Mouse (Mus musculus) kidney, embryonic 14.5 days (tissue): Measurements from ENCODE around the gene Duox1. TPM values are rescaled to one million over a fixed set of nuclear protein-coding genes. Genes with fewer than 3 reads are reported as not detected.
A peak's percentile ranks its signal among the peaks of the same experiment; 100 is the strongest.

Experiments
- ATAC-seq: fragments of 200-750 bp; cut with Nextera tagmentation; 2 replicates; pipeline ENCODE4 v1.8.0; 2017; ENCODE audit warnings: moderate number of reproducible peaks, mild to moderate bottlenecking, moderate TSS enrichment, moderate library complexity; ENCODE audit not compliant: low FRiP score, low TSS enrichment
- H3K27ac ChIP-seq: fragments of 300-500 bp; sonication (generic); 2 replicates; pipeline ENCODE4 v1.5.1; 2014; ENCODE audit warnings: low read depth, mild to moderate bottlenecking, low read length, moderate library complexity, mixed read lengths
- H3K27me3 ChIP-seq: fragments of 300-500 bp; sonication (generic); 2 replicates; pipeline ENCODE4 v1.6.1; 2014; ENCODE audit warnings: mild to moderate bottlenecking, low read length; ENCODE audit not compliant: control insufficient read depth, insufficient read depth
- H3K36me3 ChIP-seq: fragments of 300-500 bp; sonication (generic); 2 replicates; pipeline ENCODE4 v1.6.1; 2014; ENCODE audit warnings: low read length, mixed read lengths; ENCODE audit not compliant: control insufficient read depth, insufficient read depth
- H3K4me1 ChIP-seq: fragments of 300-500 bp; sonication (generic); 2 replicates; pipeline ENCODE4 v1.6.1; 2014; ENCODE audit warnings: low read length, mixed read lengths; ENCODE audit not compliant: control insufficient read depth, insufficient read depth
- H3K4me2 ChIP-seq: fragments of 300-500 bp; sonication (generic); replicated peaks from 2 replicates; pipeline ENCODE4 v1.6.1; 2014; ENCODE audit warnings: low read depth, mild to moderate bottlenecking, low read length
- H3K4me3 ChIP-seq: fragments of 300-500 bp; sonication (generic); 2 replicates; pipeline ENCODE4 v1.5.1; 2014; ENCODE audit warnings: mild to moderate bottlenecking, low read length
- H3K9ac ChIP-seq: fragments of 300-500 bp; sonication (generic); 2 replicates; pipeline ENCODE4 v1.6.1; 2014; ENCODE audit warnings: low read depth, mild to moderate bottlenecking, low read length, moderate library complexity
- H3K9me3 ChIP-seq: fragments of 300-500 bp; sonication (generic); 2 replicates; pipeline ENCODE4 v1.6.1; 2016; ENCODE audit warnings: low read length; ENCODE audit not compliant: control insufficient read depth
- WGBS: fragments of 180-500 bp; shearing (Covaris S2); extraction: QIAGEN DNeasy Blood & Tissue Kit; methylation state at CpG from one replicate; pipeline ENCODE4 v1.1.7; 2014; 5-methylcytosine and 5-hydroxymethylcytosine counted together
- polyA plus RNA-seq: library from polyadenylated mRNA; unstranded; fragments of >200 nt; fragmentation: Nextera tagmentation; extraction: Ambion mirVana; gene quantifications from 2 replicates; pipeline ENCODE4 v1.2.1, GENCODE M21; 2014

Duox1 gene
- polyA plus RNA-seq, 1 experiment from 2014 or later = not detected

DNA sequence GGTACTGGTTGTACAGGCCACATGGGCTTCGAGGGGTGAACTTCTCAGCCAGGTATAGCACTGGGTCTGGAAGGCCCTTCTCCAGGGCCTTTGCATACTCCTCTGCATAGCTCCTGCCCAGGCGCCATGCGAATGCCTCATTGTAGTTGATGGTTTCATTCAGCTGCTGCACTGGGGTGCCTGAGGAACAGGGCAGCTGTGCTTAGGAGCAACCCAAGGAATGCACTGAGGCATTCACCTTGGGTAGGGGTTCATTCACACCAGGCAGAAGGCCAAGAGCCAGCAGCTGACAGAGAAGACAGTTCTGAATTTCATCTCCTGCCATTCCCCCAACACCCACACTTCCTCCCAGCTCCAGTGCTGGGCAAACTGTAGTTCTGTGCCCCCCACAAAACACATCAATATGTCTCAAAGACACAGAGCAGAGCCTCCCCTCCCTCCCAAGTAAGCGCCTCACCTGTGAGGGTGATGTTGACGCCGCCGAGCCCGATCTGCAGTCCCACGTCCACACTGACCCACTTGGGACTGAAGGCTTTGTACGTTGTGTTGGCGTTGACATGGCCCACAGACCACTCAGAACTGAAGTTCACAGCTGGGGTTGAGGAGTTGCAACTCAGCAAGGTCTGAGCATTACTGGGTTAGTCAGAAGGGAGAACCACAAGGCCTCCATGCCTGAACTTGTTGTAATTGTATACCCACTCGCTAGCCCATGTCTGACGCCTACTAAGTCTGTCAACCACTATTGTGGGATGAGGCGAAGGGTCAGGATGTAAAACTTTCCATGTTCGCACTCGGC, 10.2 kb upstream of the Duox1 start:
- H3K4me3 ChIP-seq = no peak overlapping the region
- no peak for ATAC-seq
- H3K27me3 ChIP-seq = peaks cover 45% of the 10 kb centered on the region
- H3K9me3 ChIP-seq = no peaks in the 10 kb centered on the region
- no peaks in the 10 kb centered on the region for H3K36me3 ChIP-seq
- 82% methylated on average over 16 of the region's 16 CpGs for WGBS
- no peak overlapping the region for H3K9ac ChIP-seq
- H3K4me2 ChIP-seq = no peak overlapping the region
- no peak overlapping the region for H3K27ac ChIP-seq
- H3K4me1 ChIP-seq = peaks cover 8% of the 10 kb centered on the region

DNA sequence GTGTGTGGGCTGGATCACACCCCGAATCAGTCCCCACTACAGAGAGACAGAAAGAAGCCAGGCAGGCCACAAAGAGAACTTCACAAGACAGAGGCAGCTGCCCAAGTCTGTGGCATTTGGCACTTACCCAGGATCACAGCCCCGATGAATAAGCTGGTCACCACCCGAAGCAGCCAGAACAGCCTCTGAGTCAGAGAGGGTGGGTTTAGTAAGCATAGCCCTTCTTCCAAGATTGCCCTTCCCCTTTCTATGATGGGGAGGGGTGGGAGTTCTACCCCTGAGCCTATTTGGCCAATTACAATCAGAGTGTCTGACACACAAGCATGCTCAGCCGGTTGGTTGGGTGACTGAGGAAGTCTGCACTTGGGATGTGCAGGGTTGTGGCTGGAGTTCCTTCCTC, 9.3 kb upstream of the Duox1 start:
- ATAC-seq = no peak
- Histone ChIP-seq H3K9ac (no peak overlapping the region), H3K4me2 (no peak overlapping the region), H3K9me3 (no peaks in the 10 kb centered on the region), H3K27me3 (peaks cover 41% of the 10 kb centered on the region), H3K36me3 (no peaks in the 10 kb centered on the region), H3K4me1 (peaks cover 6% of the 10 kb centered on the region), H3K4me3 (no peak overlapping the region), H3K27ac (no peak overlapping the region)
- 56% methylated on average over 4 of the region's 4 CpGs for WGBS

DNA sequence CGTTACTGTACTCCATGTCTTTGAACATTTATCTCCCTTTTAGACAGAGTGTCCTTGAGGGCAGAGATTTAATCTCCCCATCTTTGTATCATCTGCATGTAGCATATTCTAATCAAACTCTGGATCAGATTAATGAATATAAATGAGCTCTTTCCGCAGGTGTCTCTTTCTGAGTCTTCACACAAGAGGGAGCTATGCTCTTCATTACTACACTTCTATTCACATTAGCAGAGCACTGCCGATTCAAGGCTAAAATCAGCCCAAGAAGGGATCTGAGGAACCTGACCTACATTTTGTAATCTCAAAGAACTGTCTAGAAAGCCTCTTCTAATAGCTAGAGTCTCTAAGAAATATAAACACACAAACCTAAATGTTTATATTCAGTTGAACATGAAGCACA, 5.8 kb upstream of the Duox1 start:
- Histone ChIP-seq H3K4me1 (no peaks in the 10 kb centered on the region; the same call in 1 of the 2 replicates), H3K27me3 (peaks cover 49% of the 10 kb centered on the region), H3K4me3 (no peak overlapping the region), H3K27ac (no peak overlapping the region), H3K4me2 (no peak overlapping the region), H3K9ac (no peak overlapping the region), H3K9me3 (no peaks in the 10 kb centered on the region), H3K36me3 (no peaks in the 10 kb centered on the region)
- WGBS = 47% methylated on average over 3 of the region's 3 CpGs
- ATAC-seq = no peak

DNA sequence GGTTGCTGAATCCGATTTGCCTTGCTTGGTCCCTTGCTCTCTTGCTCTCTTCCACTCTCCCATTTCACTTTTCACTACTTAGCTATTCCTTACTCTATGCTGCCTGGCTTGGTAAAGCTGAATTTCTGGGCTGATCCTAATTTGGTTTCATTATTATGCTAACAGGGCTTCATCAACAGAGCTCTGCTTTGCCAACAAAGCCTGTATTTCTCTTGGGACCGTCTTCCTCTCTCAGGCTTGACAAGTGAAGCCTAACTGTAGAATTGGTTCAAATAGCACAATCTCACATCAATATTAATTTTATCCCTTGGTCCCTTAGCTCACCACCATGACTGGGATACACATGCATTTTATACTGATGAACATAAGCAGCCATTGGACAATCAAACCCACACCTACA, 3.9 kb upstream of the Duox1 start:
- Histone ChIP-seq H3K36me3 (no peaks in the 10 kb centered on the region), H3K27ac (no peak overlapping the region), H3K4me2 (no peak overlapping the region), H3K4me3 (no peak overlapping the region), H3K27me3 (peaks cover 57% of the 10 kb centered on the region), H3K9ac (no peak overlapping the region), H3K9me3 (no peaks in the 10 kb centered on the region), H3K4me1 (no peaks in the 10 kb centered on the region; the same call in 1 of the 2 replicates)
- no peak for ATAC-seq
- WGBS = 46% methylated on average over 2 of the region's 2 CpGs

DNA sequence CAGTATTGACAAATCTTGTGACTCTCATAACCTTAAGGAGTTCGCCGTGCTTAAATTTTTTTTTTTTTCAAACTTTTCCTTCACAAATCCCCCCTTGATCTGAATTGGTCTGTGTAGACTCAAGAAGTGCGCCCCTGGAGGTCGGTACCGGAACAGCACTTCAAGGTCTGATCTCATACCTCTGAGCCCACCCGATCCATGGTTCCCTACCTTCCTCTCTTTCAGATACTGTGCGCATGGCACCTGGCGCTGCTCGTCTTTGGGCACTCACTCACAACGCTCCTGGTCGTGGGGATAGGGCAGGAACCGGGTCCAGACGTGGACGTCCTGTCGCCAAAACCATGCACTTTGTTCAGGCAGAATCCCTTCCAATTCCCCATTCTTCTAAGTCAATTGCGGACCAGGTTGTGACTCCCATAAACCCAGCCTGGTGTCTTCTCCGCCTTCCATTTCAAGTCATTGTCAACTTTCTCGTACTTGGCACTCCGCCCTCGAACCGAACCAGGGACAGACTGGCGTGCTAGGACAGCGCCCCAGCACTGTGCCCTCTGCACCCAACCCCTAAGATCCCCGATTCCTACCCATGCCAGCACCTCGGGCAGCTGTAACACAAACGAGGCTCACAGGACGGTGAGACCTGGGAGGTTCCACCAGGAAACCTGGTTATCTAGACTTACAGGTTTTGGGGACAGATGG, 2.6 kb upstream of the Duox1 start:
- Histone ChIP-seq H3K27ac (no peak overlapping the region), H3K9me3 (no peaks in the 10 kb centered on the region), H3K27me3 (peaks cover 54% of the 10 kb centered on the region), H3K36me3 (no peaks in the 10 kb centered on the region), H3K4me3 (peak overlapping the region; percentile 20), H3K9ac (no peak overlapping the region), H3K4me1 (no peaks in the 10 kb centered on the region; the same call in 1 of the 2 replicates), H3K4me2 (peak overlapping the region; percentile 38)
- 6% methylated on average over 27 of the region's 27 CpGs for WGBS
- peak; percentile 62 for ATAC-seq

DNA sequence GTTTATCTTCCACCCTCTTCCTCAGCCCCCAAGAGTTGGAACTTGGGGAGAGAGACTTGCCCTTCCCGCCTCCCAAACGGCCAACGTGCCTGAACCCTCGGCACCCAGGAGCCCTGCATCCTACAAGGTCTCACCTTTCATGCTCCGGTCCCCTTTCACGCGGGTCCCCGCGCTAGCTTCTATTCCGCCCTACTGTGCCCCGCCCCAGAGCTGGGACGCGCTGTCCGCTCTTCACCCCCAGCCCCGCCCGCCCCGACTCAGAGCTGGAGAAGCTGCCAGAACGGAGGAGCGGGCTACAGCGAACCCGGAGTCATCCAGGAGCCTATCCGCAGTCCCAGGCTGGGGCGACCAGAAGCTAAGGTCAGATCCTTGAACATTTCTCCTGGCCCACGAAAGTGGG, 1.9 kb upstream of the Duox1 start, which contains the start of gene Duoxa1:
Gene Duoxa1, minus strand, starts transcription at position 195 of the 400 bp plus-strand sequence.
- Histone ChIP-seq H3K9me3 (no peaks in the 10 kb centered on the region), H3K27me3 (peaks cover 53% of the 10 kb centered on the region), H3K9ac (no peak within 1 kb of the TSS), H3K36me3 (no peaks in the 10 kb centered on the region), H3K4me3 (peak within 1 kb of the TSS; percentile 20), H3K4me1 (no peaks in the 10 kb centered on the region; the same call in 1 of the 2 replicates), H3K4me2 (peak within 1 kb of the TSS; percentile 38), H3K27ac (no peak within 1 kb of the TSS)
- WGBS = 2% methylated on average over 24 of the region's 24 CpGs
- ATAC-seq = peak; percentile 20; the same call in 1 of the 2 replicates

DNA sequence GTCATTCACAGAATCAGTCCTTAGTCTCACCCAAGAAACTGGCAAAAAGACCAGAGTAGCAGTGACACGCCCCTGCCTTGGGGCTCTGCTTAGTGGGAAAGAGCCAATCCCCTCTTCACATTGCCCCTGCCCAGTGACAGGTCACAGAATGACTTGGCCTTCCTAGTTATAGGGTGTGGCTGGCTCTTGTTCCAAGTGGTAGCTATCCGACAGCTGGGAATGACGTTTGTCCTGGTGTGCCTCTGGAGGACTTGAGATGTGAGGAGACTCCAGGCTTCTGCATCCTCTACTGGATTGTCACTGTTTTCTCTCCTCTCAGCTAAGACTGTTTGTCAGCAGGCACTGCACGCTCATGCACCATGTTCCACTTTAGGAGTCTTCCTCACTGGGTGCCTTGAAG, 1.9 kb downstream of the Duox1 start:
- H3K9me3 ChIP-seq = no peaks in the 10 kb centered on the region
- no peak overlapping the region for H3K4me2 ChIP-seq
- no peak overlapping the region for H3K4me3 ChIP-seq
- H3K9ac ChIP-seq = no peak overlapping the region
- no peaks in the 10 kb centered on the region; the same call in 1 of the 2 replicates for H3K4me1 ChIP-seq
- ATAC-seq = no peak
- 57% methylated on average over 4 of the region's 4 CpGs for WGBS
- no peak overlapping the region for H3K27ac ChIP-seq
- H3K36me3 ChIP-seq = no peaks in the 10 kb centered on the region
- peaks cover 29% of the 10 kb centered on the region for H3K27me3 ChIP-seq

DNA sequence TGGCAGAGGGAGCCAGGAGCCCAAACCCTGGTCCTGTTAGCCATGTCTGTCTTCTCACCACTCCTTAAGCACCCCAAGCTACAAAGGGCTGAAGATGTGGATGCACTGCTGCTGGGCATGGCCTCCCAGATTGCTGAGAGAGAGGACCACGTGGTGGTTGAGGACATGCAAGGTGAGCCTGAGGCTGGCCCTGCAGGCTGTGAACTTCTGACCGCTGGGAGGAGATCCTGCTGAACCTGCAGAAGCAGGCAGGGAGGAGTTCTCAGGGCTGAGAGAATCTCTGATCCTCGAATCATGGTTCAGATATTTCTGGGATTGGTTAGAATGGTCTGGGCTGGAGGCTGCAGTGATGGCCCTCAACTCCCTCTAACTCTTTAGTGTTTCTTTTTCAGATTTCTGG, 8.5 kb downstream of the Duox1 start:
- no peaks in the 10 kb centered on the region for H3K9me3 ChIP-seq
- no peak overlapping the region for H3K27ac ChIP-seq
- no peaks in the 10 kb centered on the region for H3K36me3 ChIP-seq
- WGBS = 61% methylated on average over 3 of the region's 3 CpGs
- no peak for ATAC-seq
- no peak overlapping the region for H3K4me3 ChIP-seq
- H3K27me3 ChIP-seq = no peaks in the 10 kb centered on the region
- no peak overlapping the region for H3K9ac ChIP-seq
- no peaks in the 10 kb centered on the region for H3K4me1 ChIP-seq
- H3K4me2 ChIP-seq = no peak overlapping the region

DNA sequence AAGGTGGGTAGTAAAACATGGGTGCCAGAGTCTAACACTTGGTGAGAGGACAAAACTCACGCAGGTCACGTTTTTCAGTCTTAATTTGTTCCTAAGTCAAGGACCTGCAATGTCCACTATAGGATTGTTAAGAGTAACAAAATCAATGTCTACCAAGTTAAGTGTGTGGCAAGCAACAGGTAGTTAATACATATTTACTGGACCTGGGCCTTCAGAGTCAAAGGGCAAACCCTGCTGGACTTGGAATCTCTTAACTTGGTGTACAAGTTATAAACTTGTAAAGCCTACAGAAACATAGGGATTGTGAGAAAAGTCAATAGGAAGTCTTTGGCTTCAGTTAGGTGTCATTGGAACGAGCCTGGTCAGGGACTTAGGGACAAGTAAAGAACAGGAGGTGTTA, 9.1 kb downstream of the Duox1 start:
- Histone ChIP-seq H3K36me3 (no peaks in the 10 kb centered on the region), H3K4me3 (no peak overlapping the region), H3K9me3 (no peaks in the 10 kb centered on the region), H3K27me3 (no peaks in the 10 kb centered on the region), H3K4me1 (no peaks in the 10 kb centered on the region), H3K9ac (no peak overlapping the region), H3K27ac (no peak overlapping the region), H3K4me2 (no peak overlapping the region)
- ATAC-seq = no peak
- WGBS = 63% methylated on average over 3 of the region's 3 CpGs
